Mouse (Mus musculus): ENCODE measurements at regions not wholly inside any gene's neighbourhood (a gene's known extent, or its start where the extent isn't known, plus 50 kb on each side); places are given as distances from the start of the nearest gene placed in this dataset.
"Not testable (repeated sequence)": the region's sequence is repeated elsewhere in the genome, so short reads cannot be mapped to it uniquely, and the experiment has no call there.

DNA sequence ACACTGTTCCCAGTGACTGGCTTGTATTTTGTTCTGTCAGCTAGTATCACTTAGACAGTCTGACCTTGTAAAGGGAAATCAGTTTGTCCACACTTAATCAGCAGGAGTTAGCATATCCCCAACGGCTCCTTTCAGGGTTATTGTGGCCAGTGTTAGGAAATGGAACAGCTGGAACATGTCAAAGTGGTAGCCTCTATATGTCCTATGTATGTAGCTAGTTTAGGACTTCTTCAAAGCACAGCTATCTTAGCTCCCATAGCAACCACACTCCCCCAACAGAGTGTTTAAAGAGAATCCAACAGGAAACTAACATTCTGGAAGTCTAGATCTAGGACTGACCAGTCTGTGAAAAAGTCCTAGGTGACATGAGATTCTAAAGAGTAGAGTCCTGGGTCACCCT is 72.6 kb downstream of the Gm21897 start:
- Histone ChIP-seq H3K4me2 (ENCODE audit: low read depth) (no peak overlapping the region), H3K9me3 (ENCODE audit: control insufficient read depth, low read length) (no peaks in the 10 kb centered on the region), H3K4me1 (replicated peaks; ENCODE audit: control insufficient read depth in 2 of 2, insufficient read depth in 2 of 2, low read length in 1 of 2) (no peaks in the 10 kb centered on the region), H3K36me3 (replicated peaks; ENCODE audit: control insufficient read depth, insufficient read depth, low read depth) (no peaks in the 10 kb centered on the region), H3K27ac (no peak overlapping the region), H3K27me3 (ENCODE audit: control insufficient read depth, insufficient read depth, low read length) (no peaks in the 10 kb centered on the region), H3K9ac (replicated peaks) (no peak overlapping the region), H3K4me3 (ENCODE audit: insufficient read depth in 1 of 2, low read depth in 2 of 2, low read length in 2 of 2) (no peak overlapping the region)
- 20% methylated on average over 1 of the region's 1 CpGs for WGBS (ENCODE audit: insufficient replicate concordance)
- TF ChIP-seq CTCF (IDR thresholded peaks at IDR 0.05; ENCODE audit: low read depth) (no peak), EP300 (IDR thresholded peaks at IDR 0.05; ENCODE audit: low read depth) (no peak)
- no peak for DNase-seq (ENCODE audit: low read depth in 3 of 3, low spot score in 3 of 3)
- no peak for ATAC-seq (ENCODE audit: insufficient read depth)

DNA sequence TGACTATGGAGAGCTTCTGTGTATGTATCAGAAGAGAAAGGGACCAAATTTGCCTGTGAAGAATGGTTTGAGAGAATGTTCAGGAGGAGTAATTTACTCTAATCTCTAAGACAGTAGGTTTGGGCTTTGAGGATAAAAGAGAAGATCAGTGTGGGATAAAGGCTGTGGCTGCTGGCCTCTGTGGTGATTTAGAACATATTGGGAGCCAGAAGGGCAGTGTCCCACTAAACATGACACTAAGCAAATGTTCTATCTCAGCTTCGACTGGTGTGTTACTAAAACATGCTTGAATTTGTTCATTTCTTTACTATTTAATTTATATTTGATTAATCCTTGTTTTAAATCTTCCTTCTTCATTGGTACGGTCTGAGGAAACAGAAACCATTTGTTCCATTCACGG is 113.1 kb downstream of the Gm21897 start:
- no peaks in the 10 kb centered on the region for H3K36me3 ChIP-seq (replicated peaks; ENCODE audit: control insufficient read depth, insufficient read depth, low read depth)
- no peak overlapping the region for H3K4me3 ChIP-seq (ENCODE audit: insufficient read depth in 1 of 2, low read depth in 2 of 2, low read length in 2 of 2)
- ATAC-seq (ENCODE audit: insufficient read depth), result no peak
- H3K9me3 ChIP-seq (ENCODE audit: control insufficient read depth, low read length), result no peaks in the 10 kb centered on the region
- WGBS (ENCODE audit: insufficient replicate concordance), result 58% methylated on average over 3 of the region's 3 CpGs
- H3K27me3 ChIP-seq (ENCODE audit: control insufficient read depth, insufficient read depth, low read length), result no peaks in the 10 kb centered on the region
- no peak overlapping the region for H3K9ac ChIP-seq (replicated peaks)
- DNase-seq (ENCODE audit: low read depth in 3 of 3, low spot score in 3 of 3), result no peak
- H3K4me2 ChIP-seq (ENCODE audit: low read depth), result no peak overlapping the region
- TF ChIP-seq CTCF (IDR thresholded peaks at IDR 0.05; ENCODE audit: low read depth) (no peak), EP300 (IDR thresholded peaks at IDR 0.05; ENCODE audit: low read depth) (no peak)
- H3K4me1 ChIP-seq (replicated peaks; ENCODE audit: control insufficient read depth in 2 of 2, insufficient read depth in 2 of 2, low read length in 1 of 2), result no peaks in the 10 kb centered on the region
- H3K27ac ChIP-seq, result no peak overlapping the region

DNA sequence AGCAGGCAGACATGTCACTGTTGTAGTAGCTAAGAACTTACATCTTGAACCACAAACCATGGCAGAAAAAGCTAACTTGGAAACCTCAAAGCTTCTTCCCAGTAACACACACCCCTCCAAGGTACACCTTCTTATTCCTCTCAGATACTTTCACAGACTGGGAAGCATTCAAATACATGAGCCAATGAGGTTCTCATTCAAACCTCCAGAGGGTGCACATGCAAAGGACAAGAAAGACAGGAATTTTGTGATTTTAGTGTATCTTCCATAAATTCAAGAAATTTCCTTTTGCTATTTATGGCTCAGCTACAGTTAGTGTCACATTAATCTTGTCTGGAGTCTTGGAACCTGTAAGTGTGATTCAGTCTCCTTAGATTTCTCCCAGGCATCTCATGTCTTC is 115.4 kb downstream of the Gm21897 start:
- TF ChIP-seq CTCF (IDR thresholded peaks at IDR 0.05; ENCODE audit: low read depth) (no peak), EP300 (IDR thresholded peaks at IDR 0.05; ENCODE audit: low read depth) (no peak)
- Histone ChIP-seq H3K4me2 (ENCODE audit: low read depth) (no peak overlapping the region), H3K27ac (no peak overlapping the region), H3K4me1 (replicated peaks; ENCODE audit: control insufficient read depth in 2 of 2, insufficient read depth in 2 of 2, low read length in 1 of 2) (no peaks in the 10 kb centered on the region), H3K4me3 (ENCODE audit: insufficient read depth in 1 of 2, low read depth in 2 of 2, low read length in 2 of 2) (no peak overlapping the region), H3K36me3 (replicated peaks; ENCODE audit: control insufficient read depth, insufficient read depth, low read depth) (no peaks in the 10 kb centered on the region), H3K9me3 (ENCODE audit: control insufficient read depth, low read length) (no peaks in the 10 kb centered on the region), H3K9ac (replicated peaks) (no peak overlapping the region), H3K27me3 (ENCODE audit: control insufficient read depth, insufficient read depth, low read length) (no peaks in the 10 kb centered on the region)
- ATAC-seq (ENCODE audit: insufficient read depth) (no peak), DNase-seq (ENCODE audit: low read depth in 3 of 3, low spot score in 3 of 3) (no peak)

DNA sequence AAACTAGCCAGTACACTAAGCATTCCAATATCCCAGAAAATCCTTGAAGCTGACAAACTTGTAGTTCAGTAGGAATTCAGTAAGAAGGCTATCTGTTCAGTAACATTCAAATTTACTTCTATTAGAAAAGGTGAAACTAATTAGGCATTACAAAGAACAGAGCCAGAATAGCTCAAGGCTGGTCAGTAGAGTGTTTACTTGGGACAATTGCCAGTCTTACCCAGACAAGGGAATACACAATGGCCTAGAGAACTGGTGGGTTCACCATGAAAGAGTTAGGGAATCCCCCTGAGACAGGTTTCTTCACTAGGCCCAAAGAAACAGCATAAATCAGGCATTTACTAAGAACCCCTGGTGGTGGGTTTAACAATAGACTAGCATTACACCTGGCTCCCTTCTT is 145.6 kb downstream of the Gm21897 start:
- not testable (repeated sequence) for H3K4me1 ChIP-seq (replicated peaks; ENCODE audit: control insufficient read depth in 2 of 2, insufficient read depth in 2 of 2, low read length in 1 of 2); H3K9me3 ChIP-seq (ENCODE audit: control insufficient read depth, low read length); H3K27me3 ChIP-seq (ENCODE audit: control insufficient read depth, insufficient read depth, low read length)

DNA sequence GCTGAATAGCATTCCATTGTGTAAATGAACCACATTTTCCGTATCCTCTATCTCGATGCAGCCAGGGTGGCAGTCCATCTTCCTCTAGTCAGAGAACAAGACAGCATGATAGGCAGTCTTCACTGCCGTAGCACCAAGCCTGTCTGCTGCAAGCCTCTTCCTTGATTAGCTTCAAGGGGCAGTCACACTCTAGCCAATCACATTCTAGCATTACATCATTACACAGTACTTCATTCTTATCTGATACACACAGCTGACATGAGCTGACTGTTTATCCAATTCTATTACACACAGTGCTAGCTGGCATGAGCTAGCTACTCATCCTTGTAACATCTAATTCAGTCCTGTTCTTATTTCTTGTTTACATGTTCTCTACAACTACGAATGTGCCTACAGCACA is 156.6 kb downstream of the Gm21897 start:
- WGBS (ENCODE audit: insufficient replicate concordance), result 49% methylated on average over 4 of the region's 4 CpGs
- no peaks in the 10 kb centered on the region for H3K27me3 ChIP-seq (ENCODE audit: control insufficient read depth, insufficient read depth, low read length)
- TF ChIP-seq CTCF (IDR thresholded peaks at IDR 0.05; ENCODE audit: low read depth) (no peak), EP300 (IDR thresholded peaks at IDR 0.05; ENCODE audit: low read depth) (no peak)

More for the DNA sequence above, 145.6 kb downstream of the Gm21897 start:
- H3K4me3 ChIP-seq (ENCODE audit: insufficient read depth in 1 of 2, low read depth in 2 of 2, low read length in 2 of 2); H3K9ac ChIP-seq (replicated peaks); ATAC-seq (ENCODE audit: insufficient read depth); H3K36me3 ChIP-seq (replicated peaks; ENCODE audit: control insufficient read depth, insufficient read depth, low read depth); DNase-seq (ENCODE audit: low read depth in 3 of 3, low spot score in 3 of 3); H3K4me2 ChIP-seq (ENCODE audit: low read depth); H3K27ac ChIP-seq: not testable (repeated sequence)

DNA sequence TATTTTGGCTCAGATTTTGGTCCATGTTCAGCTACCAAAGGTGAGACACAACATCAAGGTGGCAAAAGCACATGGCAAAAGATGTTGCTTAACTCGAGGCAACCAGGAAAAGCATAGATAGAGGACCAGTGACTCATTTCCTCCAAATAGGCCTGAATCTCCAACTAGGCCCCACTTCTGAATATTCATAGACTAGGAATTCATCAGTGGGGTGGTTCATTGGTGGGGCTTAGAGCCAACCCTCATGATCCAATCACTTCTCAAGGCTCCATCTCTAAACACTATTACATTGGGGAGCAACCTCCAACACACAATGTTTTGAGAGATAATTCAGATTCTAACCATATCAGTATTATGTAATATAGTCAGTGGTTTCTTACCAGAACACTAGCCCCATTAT is 161.6 kb downstream of the Gm21897 start:
- 32% methylated on average over 1 of the region's 1 CpGs for WGBS (ENCODE audit: insufficient replicate concordance)
- H3K9ac ChIP-seq (replicated peaks), result no peak overlapping the region
- ATAC-seq (ENCODE audit: insufficient read depth) (no peak), DNase-seq (ENCODE audit: low read depth in 3 of 3, low spot score in 3 of 3) (no peak)
- no peak overlapping the region for H3K27ac ChIP-seq
- no peaks in the 10 kb centered on the region for H3K9me3 ChIP-seq (ENCODE audit: control insufficient read depth, low read length)
- no peaks in the 10 kb centered on the region for H3K4me1 ChIP-seq (replicated peaks; ENCODE audit: control insufficient read depth in 2 of 2, insufficient read depth in 2 of 2, low read length in 1 of 2)
- TF ChIP-seq EP300 (IDR thresholded peaks at IDR 0.05; ENCODE audit: low read depth), result no peak
- TF ChIP-seq CTCF (IDR thresholded peaks at IDR 0.05; ENCODE audit: low read depth), result no peak
- H3K4me2 ChIP-seq (ENCODE audit: low read depth), result no peak overlapping the region
- no peak overlapping the region for H3K4me3 ChIP-seq (ENCODE audit: insufficient read depth in 1 of 2, low read depth in 2 of 2, low read length in 2 of 2)
- H3K36me3 ChIP-seq (replicated peaks; ENCODE audit: control insufficient read depth, insufficient read depth, low read depth), result no peaks in the 10 kb centered on the region
- no peaks in the 10 kb centered on the region for H3K27me3 ChIP-seq (ENCODE audit: control insufficient read depth, insufficient read depth, low read length)

More for the DNA sequence above, 156.6 kb downstream of the Gm21897 start:
- no peak for DNase-seq (ENCODE audit: low read depth in 3 of 3, low spot score in 3 of 3)
- ATAC-seq (ENCODE audit: insufficient read depth), result peak; percentile 69
- Histone ChIP-seq H3K9ac (replicated peaks) (no peak overlapping the region), H3K4me3 (ENCODE audit: insufficient read depth in 1 of 2, low read depth in 2 of 2, low read length in 2 of 2) (no peak overlapping the region), H3K4me2 (ENCODE audit: low read depth) (no peak overlapping the region), H3K36me3 (replicated peaks; ENCODE audit: control insufficient read depth, insufficient read depth, low read depth) (no peaks in the 10 kb centered on the region), H3K27ac (no peak overlapping the region), H3K4me1 (replicated peaks; ENCODE audit: control insufficient read depth in 2 of 2, insufficient read depth in 2 of 2, low read length in 1 of 2) (no peaks in the 10 kb centered on the region), H3K9me3 (ENCODE audit: control insufficient read depth, low read length) (no peaks in the 10 kb centered on the region)

Data from liver, embryonic 14.5 days (tissue).